Mouse (Mus musculus): ENCODE data around the gene Thy1. TPM values are rescaled to one million over a fixed set of nuclear protein-coding genes. Genes with fewer than 3 reads are reported as not detected.

Gene Thy1
- total RNA-seq, 1 experiment from 2014 or later = 35.7 TPM

DNA sequence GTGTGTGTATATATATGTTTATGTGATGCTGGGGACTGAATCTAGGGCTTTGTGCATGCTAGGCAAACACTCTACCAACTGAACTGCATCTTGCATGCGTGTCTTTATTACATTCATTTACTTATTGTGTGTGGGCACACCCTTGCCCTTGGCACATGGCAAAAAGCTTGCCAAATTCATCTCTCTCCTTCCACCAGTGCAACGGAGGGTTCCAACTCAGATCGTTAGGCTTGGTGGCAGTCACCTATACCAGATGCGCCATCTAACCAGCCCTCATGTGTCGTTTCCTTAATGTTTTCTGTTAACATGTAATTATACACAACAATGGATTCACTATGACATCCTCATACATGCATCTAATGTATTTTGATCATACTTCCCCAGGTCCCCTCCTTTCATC is 39.1 kb downstream of the Thy1 start:
- DNase-seq = no peak

DNA sequence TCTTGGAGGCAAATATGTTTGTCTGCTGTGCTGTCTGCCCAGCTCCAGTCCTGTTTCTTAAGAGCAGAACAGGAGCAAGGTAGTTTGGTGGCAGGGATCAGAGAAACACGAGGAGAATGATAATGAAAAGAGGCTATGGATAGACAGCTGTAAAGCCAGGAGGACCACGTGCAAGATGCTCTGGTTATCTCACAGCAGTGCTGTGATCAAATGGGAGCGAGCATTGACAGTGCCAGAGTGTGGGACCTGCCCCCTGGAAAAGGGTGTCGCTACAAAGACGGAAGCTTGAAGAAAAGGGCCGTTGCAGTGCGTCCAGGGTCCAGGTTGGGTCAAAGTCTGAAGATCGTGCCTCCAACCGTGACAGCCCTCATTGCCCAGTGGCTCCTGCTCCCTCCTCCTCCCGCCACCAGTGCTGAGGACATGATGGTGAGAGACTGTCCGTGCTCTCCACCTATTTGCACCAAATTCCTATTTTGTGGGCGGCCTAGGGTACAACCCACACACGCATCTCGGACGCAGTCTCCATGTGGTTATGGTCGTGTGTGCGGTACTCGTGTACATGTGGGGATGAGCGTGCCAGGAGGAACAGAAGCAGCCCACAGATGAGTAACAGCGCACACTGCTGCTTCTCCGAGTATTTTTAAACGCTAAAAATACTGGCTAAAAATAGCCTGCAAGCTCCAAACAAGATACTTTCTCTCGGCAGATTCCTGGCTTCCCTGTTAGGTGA is 40.4 kb downstream of the Thy1 start:
- DNase-seq = no peak

DNA sequence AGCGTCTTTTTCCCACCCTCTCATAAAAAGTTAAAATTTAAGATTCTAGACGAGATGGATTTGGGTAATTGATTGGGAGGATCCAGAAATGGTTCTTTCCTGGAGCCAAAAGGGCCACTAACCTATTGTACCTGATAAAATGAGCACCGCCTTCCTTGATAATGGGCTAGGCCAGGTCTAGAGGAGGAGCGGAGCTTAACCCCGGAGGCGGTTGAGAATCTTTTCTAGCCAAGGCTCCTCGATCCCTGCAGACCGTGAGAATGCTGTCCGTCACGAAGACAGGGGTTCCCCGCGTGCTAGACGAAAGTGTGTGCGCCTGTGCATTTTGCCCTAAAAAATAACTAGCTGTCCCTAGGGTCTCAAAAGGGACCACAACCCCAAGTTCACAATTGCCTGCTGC is 41.1 kb downstream of the Thy1 start:
- DNase-seq = no peak

DNA sequence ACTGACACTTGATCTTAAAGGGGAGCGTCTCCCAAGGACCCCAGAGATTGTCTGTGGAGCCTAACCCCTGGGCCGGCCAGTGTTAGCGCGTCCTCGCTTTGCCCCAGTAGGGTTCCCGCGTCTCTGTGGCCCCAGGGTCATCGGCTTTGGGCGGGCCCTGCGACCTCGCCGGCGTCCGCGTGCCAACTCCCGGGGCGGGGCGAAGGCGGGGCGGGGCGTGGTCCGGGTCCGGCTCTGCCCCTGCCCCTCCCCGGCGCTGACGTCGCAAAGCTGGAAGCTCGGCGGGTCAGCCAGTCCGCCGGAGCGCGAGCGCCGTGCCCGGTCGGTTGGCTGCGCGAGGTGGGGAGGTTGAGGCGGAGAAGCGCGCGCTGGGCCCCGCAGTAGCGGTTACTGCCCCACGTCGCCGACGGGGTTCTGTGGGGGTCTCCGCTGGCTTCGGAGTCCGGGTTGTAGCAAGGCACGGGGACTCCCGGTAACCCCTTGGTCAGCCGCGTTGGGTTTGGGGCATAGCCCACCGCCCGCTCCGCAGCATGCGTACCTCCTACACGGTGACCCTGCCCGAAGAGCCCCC is 41.6 kb downstream of the Thy1 start:
- peak; percentile 99 for DNase-seq

DNA sequence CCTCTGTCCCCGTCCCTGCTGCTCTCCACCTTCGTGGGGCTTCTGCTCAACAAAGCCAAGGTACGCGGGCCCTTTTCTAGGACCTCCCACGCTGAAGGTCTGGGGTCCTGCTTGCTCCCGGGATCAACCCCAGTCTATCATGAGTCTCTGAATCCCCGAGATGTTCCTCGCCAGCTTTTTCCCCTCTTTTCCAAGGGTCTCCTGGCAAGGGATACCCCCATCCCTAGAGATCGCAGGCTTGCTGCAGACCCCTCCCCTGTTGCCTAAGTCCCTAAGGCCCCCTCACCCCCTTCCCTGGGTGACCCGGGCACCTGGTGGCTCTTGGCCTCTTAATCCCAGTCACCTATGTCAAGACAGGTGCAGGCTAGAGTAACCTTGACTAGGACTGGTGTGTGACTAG is 42.1 kb downstream of the Thy1 start:
- DNase-seq = no peak

DNA sequence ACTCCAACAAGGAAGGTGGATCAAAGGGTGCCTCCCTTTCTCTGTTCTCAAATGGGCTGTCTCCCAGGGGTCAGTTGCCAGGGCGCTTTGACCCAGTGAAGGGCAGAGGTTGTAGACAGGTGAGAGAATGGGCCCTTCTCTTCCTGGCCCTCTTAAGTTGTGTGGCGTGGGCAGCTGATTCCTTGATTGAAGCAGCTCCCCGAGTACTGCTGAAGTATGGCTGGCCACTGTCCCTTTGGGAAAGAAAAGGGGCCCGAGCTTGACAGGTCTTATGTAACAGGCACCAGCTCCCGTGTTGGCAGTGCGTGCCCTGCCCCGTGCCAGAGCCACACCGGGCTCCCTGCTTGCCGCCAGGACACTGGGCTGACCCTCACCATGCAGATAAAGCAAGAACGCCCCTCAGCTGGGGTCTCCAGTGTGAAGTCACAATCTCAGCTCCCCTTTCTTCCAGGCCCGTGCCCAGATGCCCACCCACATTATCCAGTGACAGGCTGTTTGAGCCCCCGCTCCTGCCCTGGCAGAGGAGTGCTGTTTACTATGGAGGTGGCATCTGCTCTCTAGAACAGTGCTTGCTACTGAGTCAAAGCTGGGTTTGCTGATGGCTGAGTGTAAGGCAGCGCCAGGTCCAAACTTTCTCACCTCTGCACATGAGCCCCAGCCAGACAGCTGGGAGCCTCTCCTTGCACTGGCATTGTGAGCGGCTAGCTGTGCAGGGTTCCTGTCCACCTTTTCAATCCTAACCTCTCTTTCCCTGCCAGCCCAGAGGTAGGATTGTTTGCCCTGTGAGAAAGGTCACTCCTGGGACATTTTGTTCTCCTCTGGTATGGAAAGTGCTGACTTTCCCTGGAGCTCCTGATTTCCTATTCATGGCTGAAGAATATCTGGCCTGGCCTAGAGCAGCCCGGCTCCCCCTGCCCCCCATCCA is 42.8 kb downstream of the Thy1 start:
- DNase-seq = peak; percentile 77

DNA sequence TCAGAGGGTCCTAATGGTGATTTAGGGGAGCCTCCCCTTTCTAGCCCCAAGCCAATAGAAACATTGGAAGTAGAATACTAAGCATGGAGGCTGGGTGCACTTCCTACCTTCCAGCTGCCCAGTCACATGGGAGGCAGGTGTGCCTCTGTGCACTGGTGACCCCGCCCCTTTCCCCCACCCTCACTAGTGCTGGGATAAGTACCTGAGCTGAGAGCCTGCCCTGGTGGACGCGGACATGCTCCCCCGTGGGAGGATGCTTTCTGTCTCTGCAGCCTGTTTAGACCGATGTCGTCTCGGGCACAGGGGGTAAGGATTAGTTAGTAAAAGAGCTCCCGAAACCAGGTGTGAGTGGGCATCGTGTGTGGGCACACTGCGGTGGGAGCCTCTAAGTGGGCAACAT is 43.8 kb downstream of the Thy1 start:
- DNase-seq = no peak

DNA sequence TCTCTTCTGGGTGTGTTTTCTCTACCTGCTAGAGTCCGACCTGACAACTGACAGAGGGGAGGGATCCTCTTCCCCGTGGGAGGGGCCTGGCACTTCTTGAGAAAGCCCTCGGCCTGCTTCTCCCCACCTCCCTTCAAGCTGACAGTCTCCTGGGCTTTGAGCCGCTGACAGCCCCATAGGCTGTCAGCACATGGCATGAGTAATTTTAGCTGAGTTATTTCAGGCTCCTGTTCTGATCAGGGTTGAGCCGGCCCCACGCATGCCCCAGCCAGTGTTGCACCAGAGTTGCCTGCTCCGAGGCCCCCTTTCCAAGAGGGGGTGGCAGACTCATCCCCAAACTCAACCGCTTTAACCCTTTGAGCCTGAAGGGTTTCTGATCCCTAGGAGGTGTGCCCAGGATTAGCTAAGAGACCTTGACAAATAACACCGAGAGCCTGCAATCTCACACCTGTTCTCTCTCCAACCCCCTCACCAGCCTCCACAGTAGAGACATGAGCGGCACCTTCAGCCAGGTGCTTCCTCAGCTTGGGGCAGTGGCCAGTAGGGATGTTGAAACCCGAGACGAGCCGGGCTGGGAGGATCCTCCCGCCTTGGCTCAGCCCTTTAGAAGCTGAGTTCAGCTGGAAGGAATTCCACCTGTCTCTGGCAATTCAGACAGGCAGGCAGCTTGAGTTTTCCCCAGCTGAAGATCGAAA is 44.7 kb downstream of the Thy1 start:
- peak; percentile 60 for DNase-seq

DNA sequence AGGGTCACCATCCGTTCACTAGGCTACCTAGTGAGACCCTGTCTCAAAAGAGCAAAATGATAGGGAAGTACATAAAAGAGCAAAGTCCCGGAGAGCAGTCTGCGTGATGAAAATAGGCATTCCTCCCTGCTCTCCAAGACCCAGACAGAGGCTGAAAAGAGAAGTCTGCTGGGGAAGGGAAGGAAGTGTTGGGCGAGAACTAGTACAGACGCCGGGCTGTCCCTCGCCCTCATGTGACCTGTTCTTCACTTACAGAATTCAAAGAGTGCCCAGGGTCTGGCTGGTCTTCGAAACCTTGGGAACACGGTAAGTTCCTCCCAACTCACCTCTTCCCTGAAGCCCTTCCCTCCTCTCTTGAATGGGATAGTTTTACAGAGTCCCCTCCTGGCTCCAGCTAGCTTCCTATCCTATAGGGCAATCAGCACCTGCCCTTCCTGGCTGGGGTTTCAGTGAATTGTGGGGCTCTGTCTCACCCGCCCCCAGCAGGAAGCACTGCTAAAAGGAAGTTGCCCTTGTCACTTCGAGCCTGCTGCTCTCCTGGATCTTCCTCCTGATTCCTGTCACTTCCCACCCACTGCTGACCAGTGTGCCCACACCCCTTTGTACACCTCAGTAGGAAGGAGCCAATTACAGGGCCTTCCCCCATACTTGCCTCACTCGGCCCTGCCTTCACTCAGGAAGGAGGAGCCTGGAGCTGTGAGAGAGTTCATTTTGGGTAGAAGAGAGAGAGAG is 45.9 kb downstream of the Thy1 start:
- DNase-seq = no peak

DNA sequence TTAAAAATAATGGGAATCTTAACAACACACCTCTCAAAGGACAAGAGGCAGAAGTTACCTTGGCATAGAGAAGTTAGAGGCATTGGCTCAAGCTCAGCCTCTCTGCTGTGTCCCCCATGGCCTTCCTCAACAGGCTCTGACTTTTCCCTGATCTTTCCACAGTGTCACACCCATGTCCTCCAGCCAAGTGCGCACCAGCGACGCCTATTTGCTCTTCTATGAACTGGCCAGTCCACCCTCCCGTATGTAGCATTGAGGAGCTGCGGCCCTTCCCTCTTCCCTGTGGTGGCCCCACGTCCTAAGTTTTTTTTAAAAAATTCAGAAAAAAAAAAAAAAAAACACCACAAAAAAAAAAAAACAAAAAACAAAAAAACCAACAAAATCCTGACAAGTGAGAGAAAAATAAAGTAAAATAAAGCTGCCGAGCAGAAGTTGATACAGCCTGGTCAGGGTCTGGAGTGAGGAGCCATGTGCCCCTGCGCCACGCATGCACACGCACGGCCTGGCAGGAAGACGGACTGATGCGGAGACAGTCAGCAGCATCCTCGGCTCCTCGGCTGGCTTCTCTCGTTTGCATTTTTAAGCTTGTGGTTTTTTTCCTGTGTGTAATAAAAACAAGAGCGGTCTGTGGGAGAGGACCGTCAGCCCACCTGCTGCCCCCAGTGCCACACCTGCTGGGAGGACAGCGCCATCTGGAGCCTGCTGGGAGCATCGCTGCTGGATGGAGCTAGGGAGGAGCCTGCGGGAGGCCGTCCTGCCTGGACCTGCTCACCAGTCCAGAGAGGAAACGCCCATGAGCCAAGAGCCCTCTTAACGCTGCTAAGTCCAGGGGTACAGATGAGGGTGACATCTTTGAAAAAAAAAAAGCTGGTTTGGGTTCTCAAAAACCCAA is 50.7 kb downstream of the Thy1 start:
- DNase-seq = peak; percentile 89

DNA sequence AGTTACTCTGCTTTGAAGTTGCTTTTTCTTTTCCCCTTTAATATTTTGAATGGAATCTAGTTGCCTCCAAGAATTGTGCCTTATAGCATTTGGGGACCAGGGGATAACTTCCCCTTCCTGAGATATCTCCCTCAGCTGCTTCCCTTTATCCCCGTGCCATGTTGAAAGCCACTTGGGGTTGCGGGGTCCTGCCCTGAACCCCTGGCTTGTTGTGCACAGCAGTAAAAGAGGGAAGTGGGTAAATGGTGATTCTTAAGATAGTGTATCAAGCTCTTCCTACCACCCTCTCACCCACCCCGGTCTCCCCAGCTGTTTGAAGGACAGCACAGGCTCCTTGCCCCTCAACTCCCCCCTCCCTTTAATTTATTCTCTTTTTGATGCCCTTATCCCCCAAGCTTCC is 51.6 kb downstream of the Thy1 start:
- DNase-seq = no peak

DNA sequence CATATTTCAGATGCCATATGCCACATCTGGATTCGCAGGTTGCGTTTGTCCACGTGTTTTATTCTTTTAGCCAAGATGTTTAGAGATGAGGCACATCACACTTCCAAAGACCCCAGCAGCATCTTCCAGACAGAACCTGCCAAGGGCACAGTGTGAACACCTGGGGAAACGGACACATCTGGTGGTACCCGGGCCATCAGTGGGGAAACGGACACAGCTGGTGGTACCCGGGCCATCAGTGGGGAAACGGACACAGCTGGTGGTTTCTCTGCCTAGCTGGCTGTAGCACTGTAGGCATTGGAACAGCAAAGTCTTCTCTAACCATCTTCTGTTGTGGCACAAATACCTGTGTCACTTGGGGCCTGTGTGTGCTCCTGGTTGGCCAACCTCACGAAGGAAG is 52.6 kb downstream of the Thy1 start:
- no peak for DNase-seq

DNA sequence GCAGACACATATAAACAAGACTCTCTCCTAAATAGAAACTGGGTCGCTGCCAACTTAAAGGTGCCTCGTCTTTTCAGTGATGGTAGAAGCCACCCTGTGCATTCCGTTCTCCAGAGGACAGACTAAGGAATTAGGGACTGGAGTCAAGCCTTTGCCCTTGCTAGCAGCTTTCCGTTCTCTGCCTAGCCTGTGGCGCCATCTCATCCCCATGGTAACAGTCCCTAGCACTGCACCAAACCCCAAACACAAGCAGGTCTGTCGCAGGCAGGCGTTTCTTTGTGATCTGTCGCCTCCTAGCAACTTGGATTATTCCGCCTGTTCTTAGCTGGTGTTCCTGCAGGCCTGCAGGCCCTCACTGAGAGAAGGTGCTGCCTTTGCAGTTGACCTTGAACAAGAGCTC is 53.4 kb downstream of the Thy1 start:
- peak; percentile 59 for DNase-seq

Other genes with a start within 250 kb of the Thy1 start
- gene Usp2, start 23.6 kb downstream of the Thy1 start, total RNA-seq (2021) = 49.5 and 54.9 TPM in 2 replicates
- gene Mfrp, start 58.3 kb downstream of the Thy1 start, total RNA-seq (2021) = not detected in 2 replicates
- gene C1qtnf5, start 63.9 kb downstream of the Thy1 start, total RNA-seq (2021) = 11.1 and 14.9 TPM in 2 replicates
- 0.15 and 0.52 TPM in 2 replicates for gene Gm49380, start 70.1 kb downstream of the Thy1 start, total RNA-seq (2021)
- 27.5 and 31.8 TPM in 2 replicates for gene Rnf26, start 70.1 kb downstream of the Thy1 start, total RNA-seq (2021)
- gene Mcam, start 91.1 kb downstream of the Thy1 start, total RNA-seq (2021) = 65.3 and 76.6 TPM in 2 replicates
- gene Cbl, start 190.7 kb downstream of the Thy1 start, total RNA-seq (2021) = 33.1 and 34.4 TPM in 2 replicates
- 1.1 and 2.5 TPM in 2 replicates for gene Ccdc153, start 197.3 kb downstream of the Thy1 start, total RNA-seq (2021)
- gene Pdzd3, start 208.1 kb downstream of the Thy1 start, total RNA-seq (2021) = 0.30 TPM in 1 of 2 replicates, not detected in the other
- gene Nlrx1, start 225.2 kb downstream of the Thy1 start, total RNA-seq (2021) = 17.6 and 20.7 TPM in 2 replicates
- 19.0 and 28.8 TPM in 2 replicates for gene Abcg4, start 245.2 kb downstream of the Thy1 start, total RNA-seq (2021)